Mouse (Mus musculus): Measurements from ENCODE around the gene Slco4a1. TPM values are rescaled to one million over a fixed set of nuclear protein-coding genes. Genes with fewer than 3 reads are reported as not detected.

Slco4a1 gene
- polyA plus RNA-seq, 1 experiment from 2014 or later, result 0.09 TPM

- Histone ChIP-seq H3K4me3 (ENCODE audit: inconsistent target) (no peak overlapping the region), H3K79me2 (ENCODE audit: inconsistent target) (peaks cover 44% of the 10 kb centered on the region; the same call in 1 of the 2 replicates), H3K36me3 (ENCODE audit: inconsistent target) (no peaks in the 10 kb centered on the region), H3K27ac (no peak overlapping the region)
- 87% methylated on average over 8 of the region's 8 CpGs for WGBS (ENCODE audit: missing documents)
Measured at GRCm38 (mm10) chr2:180462593-180462992, 6.5 kb downstream of the Slco4a1 start.

- WGBS (ENCODE audit: missing documents), result 93% methylated on average over 6 of the region's 7 CpGs
- no peak overlapping the region for H3K4me3 ChIP-seq (ENCODE audit: inconsistent target)
- no peaks in the 10 kb centered on the region for H3K36me3 ChIP-seq (ENCODE audit: inconsistent target)
- no peak overlapping the region for H3K27ac ChIP-seq
- peaks cover 13% of the 10 kb centered on the region; the same call in 1 of the 2 replicates for H3K79me2 ChIP-seq (ENCODE audit: inconsistent target)
Measured at GRCm38 (mm10) chr2:180466505-180466904, 10.5 kb downstream of the Slco4a1 start.

- 97% methylated on average over 8 of the region's 8 CpGs for WGBS (ENCODE audit: missing documents)
Measured at GRCm38 (mm10) chr2:180468871-180469270, 12.8 kb downstream of the Slco4a1 start.

GRCm38 (mm10) chr2:180469768-180470167, 13.7 kb downstream of the Slco4a1 start:
- Histone ChIP-seq H3K27ac (no peak overlapping the region), H3K4me3 (ENCODE audit: inconsistent target) (no peak overlapping the region), H3K36me3 (ENCODE audit: inconsistent target) (no peaks in the 10 kb centered on the region), H3K79me2 (ENCODE audit: inconsistent target) (no peaks in the 10 kb centered on the region)
- WGBS (ENCODE audit: missing documents), result 94% methylated on average over 9 of the region's 9 CpGs

More at GRCm38 (mm10) chr2:180468871-180469270, 12.8 kb downstream of the Slco4a1 start:
- no peaks in the 10 kb centered on the region for H3K79me2 ChIP-seq (ENCODE audit: inconsistent target)
- H3K4me3 ChIP-seq (ENCODE audit: inconsistent target), result no peak overlapping the region
- H3K36me3 ChIP-seq (ENCODE audit: inconsistent target), result no peaks in the 10 kb centered on the region
- no peak overlapping the region for H3K27ac ChIP-seq

DNA sequence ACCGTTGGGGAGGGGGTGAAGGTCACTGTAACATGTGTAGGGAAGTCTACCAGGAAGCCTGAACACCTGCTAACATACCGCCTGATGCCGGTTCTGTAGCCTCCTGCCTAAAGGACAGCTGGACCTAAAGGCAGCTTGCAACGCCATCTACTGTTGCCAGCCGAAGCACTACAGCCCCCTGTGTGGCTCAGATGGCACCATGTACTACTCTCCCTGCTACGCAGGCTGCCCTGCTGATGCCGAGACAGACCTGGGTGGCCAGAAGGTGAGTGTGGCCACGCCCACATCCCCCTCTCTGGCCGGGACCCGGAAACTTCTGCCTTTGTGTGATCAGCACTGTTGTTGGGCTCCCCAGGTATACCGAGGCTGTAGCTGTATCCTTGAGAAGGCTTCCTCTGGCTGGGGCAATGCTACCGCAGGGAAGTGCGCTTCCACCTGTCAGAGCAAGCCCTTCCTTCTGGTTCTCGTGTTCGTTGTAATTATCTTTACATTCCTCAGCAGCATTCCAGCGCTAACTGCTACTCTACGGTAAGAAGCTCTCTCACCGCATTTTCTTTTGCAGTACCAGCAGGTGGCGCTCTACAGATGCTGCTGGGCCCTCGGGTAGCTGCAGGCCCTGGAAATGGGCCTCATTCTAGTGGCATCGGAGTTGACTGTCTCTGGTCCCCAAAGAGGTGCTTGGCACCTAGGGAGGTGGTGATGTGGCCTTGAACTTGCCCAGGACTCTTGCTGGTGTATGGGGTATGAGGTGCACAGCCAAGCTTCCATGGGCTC, 16.4 kb downstream of the Slco4a1 start:
- no peak overlapping the region for H3K27ac ChIP-seq
- H3K36me3 ChIP-seq (ENCODE audit: inconsistent target), result no peaks in the 10 kb centered on the region
- no peaks in the 10 kb centered on the region for H3K79me2 ChIP-seq (ENCODE audit: inconsistent target)
- WGBS (ENCODE audit: missing documents), result 74% methylated on average over 21 of the region's 21 CpGs
- H3K4me3 ChIP-seq (ENCODE audit: inconsistent target), result no peak overlapping the region

DNA sequence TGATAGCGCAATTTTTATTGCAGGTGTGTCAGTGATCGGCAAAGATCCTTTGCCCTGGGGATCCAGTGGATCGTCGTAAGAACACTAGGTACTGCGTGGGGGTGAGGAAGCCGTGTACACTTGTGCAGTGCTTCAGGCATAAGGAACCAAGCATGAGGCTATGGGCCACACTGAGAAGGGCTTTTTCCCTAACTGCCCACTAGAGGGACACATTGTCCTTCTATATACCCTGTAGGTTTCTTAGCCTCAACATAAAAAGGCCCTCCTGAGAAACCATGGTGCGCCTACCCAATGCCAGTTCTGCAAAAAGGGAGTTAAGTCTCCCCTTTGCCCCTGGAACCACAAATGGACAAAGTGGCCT, 17.0 kb downstream of the Slco4a1 start:
- 84% methylated on average over 7 of the region's 7 CpGs for WGBS (ENCODE audit: missing documents)

GRCm38 (mm10) chr2:180474864-180475263, 18.8 kb downstream of the Slco4a1 start:
- H3K36me3 ChIP-seq (ENCODE audit: inconsistent target), result no peaks in the 10 kb centered on the region
- no peaks in the 10 kb centered on the region for H3K79me2 ChIP-seq (ENCODE audit: inconsistent target)
- H3K4me3 ChIP-seq (ENCODE audit: inconsistent target), result no peak overlapping the region
- 90% methylated on average over 3 of the region's 3 CpGs for WGBS (ENCODE audit: missing documents)
- H3K27ac ChIP-seq, result no peak overlapping the region

More for the DNA sequence above, 17.0 kb downstream of the Slco4a1 start:
- H3K4me3 ChIP-seq (ENCODE audit: inconsistent target), result no peak overlapping the region
- no peaks in the 10 kb centered on the region for H3K36me3 ChIP-seq (ENCODE audit: inconsistent target)
- no peak overlapping the region for H3K27ac ChIP-seq
- no peaks in the 10 kb centered on the region for H3K79me2 ChIP-seq (ENCODE audit: inconsistent target)

GRCm38 (mm10) chr2:180482274-180482673, 26.2 kb downstream of the Slco4a1 start:
- WGBS (ENCODE audit: missing documents), result 42% methylated on average over 16 of the region's 16 CpGs
- Histone ChIP-seq H3K4me3 (ENCODE audit: inconsistent target) (no peak overlapping the region), H3K27ac (no peak overlapping the region), H3K36me3 (ENCODE audit: inconsistent target) (no peaks in the 10 kb centered on the region), H3K79me2 (ENCODE audit: inconsistent target) (no peaks in the 10 kb centered on the region)

DNA sequence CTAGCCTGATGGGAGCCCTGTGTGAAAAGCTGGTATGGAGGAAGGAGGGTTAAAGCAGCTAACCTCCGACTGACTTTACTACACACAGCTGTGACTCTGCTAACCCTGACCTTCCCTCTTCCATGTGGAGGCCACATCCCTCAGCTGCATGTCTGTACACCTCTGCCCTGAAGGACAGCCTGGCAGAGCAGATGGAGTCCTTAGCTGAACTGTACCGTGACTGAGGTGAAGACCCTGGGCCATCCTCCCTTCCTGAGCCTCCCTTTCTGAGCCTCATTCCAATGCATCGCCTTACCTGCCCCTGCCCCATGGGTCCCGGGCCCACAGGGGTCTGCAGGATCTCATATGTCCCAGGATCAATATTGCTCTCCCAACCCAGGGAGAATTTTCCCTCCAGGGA, 28.8 kb downstream of the Slco4a1 start:
- H3K79me2 ChIP-seq (ENCODE audit: inconsistent target), result no peaks in the 10 kb centered on the region
- no peak overlapping the region for H3K27ac ChIP-seq
- no peak overlapping the region for H3K4me3 ChIP-seq (ENCODE audit: inconsistent target)
- no peaks in the 10 kb centered on the region for H3K36me3 ChIP-seq (ENCODE audit: inconsistent target)
- 78% methylated on average over 4 of the region's 4 CpGs for WGBS (ENCODE audit: missing documents)

GRCm38 (mm10) chr2:180485306-180485705, 29.3 kb downstream of the Slco4a1 start:
- Histone ChIP-seq H3K79me2 (ENCODE audit: inconsistent target) (no peaks in the 10 kb centered on the region), H3K36me3 (ENCODE audit: inconsistent target) (no peaks in the 10 kb centered on the region), H3K27ac (no peak overlapping the region), H3K4me3 (ENCODE audit: inconsistent target) (no peak overlapping the region)
- 95% methylated on average over 3 of the region's 3 CpGs for WGBS (ENCODE audit: missing documents)

DNA sequence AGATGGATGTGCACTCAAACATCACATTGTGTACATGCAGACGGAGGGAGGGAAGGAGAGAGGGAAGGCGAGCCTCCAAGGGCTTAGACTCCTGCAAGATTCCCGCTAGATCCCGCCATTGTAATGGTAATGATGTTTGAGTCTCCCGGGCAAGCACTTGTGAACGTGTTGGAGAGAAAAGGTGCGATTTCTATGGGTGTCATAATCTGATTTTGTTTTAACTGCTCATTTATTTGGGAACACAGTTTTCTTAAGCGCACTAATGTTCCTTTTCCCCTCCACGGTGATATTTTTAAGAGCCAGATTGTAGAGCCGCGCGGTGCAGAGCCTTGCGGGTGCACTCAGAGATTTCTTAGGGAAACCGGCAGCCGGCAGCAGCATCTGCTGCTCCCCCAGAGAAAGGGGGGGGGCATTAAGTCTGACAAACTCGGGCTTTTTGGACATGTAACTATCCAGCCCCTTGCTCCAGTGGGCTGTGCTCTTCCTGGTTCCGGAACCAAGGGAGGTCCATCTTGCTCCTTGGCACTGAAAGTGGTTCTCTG, 32.2 kb downstream of the Slco4a1 start:
- no peaks in the 10 kb centered on the region for H3K79me2 ChIP-seq (ENCODE audit: inconsistent target)
- 24% methylated on average over 17 of the region's 17 CpGs for WGBS (ENCODE audit: missing documents)
- H3K36me3 ChIP-seq (ENCODE audit: inconsistent target), result no peaks in the 10 kb centered on the region
- no peak overlapping the region for H3K27ac ChIP-seq
- no peak overlapping the region for H3K4me3 ChIP-seq (ENCODE audit: inconsistent target)

DNA sequence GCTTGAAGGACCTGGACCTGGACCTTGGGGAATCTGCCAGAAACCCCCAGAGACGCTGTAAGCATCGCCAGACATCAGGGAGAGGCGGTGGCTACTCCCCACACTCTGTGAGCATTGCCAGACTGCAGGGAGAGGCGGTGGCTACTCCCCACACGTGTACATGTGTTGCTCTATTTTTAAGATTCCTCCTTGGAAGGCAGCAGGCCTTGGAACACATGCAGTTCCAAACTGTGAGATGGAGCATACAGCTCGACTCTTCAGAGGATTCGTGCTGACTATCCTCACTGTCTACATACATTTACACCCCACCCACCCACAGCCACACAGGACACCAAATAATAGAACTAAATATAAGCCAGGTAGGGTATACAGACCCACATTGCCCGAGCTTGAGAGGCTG, 39.9 kb downstream of the Slco4a1 start:
- WGBS (ENCODE audit: missing documents), result 76% methylated on average over 8 of the region's 8 CpGs
- H3K27ac ChIP-seq, result no peak overlapping the region
- H3K4me3 ChIP-seq (ENCODE audit: inconsistent target), result no peak overlapping the region
- no peaks in the 10 kb centered on the region for H3K79me2 ChIP-seq (ENCODE audit: inconsistent target)
- no peaks in the 10 kb centered on the region for H3K36me3 ChIP-seq (ENCODE audit: inconsistent target)

DNA sequence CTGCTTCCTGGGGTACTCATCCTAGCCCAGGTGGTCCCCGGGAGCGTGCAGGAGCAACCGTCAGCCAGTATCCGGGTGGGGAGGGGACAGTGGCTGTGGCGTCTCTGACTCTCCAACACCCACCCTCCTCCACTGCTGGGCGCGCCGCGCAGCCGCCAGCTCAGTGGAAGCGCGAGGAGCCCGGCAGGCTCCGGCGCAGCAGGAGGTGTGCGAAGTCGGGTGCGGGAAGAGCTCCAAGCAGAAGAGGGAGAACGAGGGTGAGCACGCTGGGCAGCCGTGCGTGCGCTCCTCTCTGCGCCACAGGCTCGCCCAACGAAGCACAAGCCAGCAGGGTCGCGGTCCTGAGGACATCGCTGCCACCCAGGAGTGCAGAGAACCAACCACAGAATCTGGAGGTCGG, 43.7 kb downstream of the Slco4a1 start, which contains the start of gene Ntsr1:
Gene Ntsr1 (plus strand): TSS at position 236 of the 400 bp plus-strand sequence.
- 3% methylated on average over 30 of the region's 30 CpGs for WGBS (ENCODE audit: missing documents)
- Histone ChIP-seq H3K36me3 (ENCODE audit: inconsistent target) (no peaks in the 10 kb centered on the region), H3K27ac (no peak within 1 kb of the TSS), H3K79me2 (ENCODE audit: inconsistent target) (no peaks in the 10 kb centered on the region), H3K4me3 (ENCODE audit: inconsistent target) (no peak within 1 kb of the TSS)

DNA sequence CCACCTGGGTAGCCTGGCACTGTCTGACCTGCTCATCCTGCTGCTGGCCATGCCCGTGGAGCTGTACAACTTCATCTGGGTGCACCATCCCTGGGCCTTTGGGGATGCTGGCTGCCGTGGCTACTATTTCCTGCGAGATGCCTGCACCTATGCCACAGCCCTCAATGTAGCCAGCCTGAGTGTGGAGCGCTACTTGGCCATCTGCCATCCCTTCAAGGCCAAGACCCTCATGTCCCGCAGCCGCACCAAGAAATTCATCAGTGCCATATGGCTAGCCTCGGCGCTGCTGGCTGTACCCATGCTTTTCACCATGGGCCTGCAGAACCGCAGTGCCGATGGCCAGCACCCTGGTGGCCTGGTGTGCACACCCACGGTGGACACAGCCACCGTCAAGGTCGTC, 44.7 kb downstream of the Slco4a1 start:
- Histone ChIP-seq H3K79me2 (ENCODE audit: inconsistent target) (no peaks in the 10 kb centered on the region), H3K4me3 (ENCODE audit: inconsistent target) (no peak overlapping the region), H3K36me3 (ENCODE audit: inconsistent target) (no peaks in the 10 kb centered on the region), H3K27ac (no peak overlapping the region)
- 35% methylated on average over 13 of the region's 13 CpGs for WGBS (ENCODE audit: missing documents)

DNA sequence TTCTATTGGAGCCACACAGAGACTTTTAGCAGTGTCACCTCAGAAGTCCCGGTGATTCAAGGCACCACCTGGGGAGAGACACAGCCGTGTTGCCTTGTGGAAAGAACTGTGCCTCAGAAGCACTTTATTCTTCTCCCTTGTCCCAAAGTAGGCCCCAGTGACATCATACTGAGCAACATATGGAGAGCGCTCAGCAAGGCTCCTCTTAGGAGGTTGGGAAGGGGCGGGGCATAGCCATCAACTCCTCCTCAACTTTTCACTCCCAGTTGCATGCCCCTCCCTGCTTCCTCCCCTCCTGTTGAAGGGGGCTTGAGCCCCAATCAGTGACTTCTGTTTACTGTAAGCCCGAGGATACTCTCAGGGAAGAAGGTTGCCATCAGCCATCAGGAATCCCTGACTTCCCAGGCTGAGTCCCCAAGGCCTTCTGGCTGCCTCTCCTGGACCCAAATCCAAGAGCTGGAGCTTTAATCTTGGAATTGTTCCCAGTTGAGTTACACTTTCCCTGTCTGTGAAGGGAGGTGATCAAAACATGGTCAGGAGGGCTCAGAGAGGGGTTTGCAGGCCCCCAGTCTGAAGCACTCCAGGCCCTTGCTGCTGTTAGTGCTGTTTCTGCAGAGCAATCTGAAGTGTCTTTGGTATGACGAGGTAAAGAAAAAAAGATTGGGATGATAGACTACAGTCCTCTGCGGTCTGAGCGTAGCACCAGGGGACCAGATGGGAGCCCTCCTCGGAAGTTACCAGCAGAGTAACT, 45.3 kb downstream of the Slco4a1 start:
- Histone ChIP-seq H3K36me3 (ENCODE audit: inconsistent target) (no peaks in the 10 kb centered on the region), H3K27ac (no peak overlapping the region), H3K79me2 (ENCODE audit: inconsistent target) (no peaks in the 10 kb centered on the region), H3K4me3 (ENCODE audit: inconsistent target) (no peak overlapping the region)
- 55% methylated on average over 9 of the region's 9 CpGs for WGBS (ENCODE audit: missing documents)
